Mouse (Mus musculus): ENCODE results near the gene Rpl37.

DNA sequence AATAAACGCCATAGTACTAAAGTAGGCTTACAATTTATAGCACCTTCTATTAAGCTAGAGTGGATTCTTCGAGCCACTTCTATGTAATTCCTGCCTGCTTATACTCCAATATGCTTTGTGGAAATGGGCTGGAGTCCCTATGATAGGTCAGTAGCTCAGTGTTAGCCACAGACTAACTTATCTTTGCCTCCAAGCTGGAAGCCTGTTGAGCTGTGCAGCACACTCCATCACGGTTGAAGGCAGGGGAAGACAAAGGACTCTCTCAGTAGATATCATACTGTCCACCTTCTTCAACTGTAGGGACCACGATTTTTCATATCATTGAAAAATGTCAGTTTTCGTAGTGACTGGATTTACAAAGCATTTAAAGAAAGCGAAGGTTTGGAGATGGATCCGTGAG is 23.4 kb downstream of the Rpl37 start:
- no peak for TF ChIP-seq CTCF (IDR thresholded peaks at IDR 0.05; ENCODE audit: borderline replicate concordance, insufficient read depth, low read depth, low read length)
- no peak for TF ChIP-seq POLR2A (IDR thresholded peaks at IDR 0.05; ENCODE audit: borderline replicate concordance, insufficient read depth, low read length)

Measured in cerebellum, adult 2 months (tissue).